Mouse (Mus musculus) heart, embryonic 11.5 days (tissue): ENCODE measurements around the gene Gng12. TPM values are rescaled to one million over a fixed set of nuclear protein-coding genes. Genes with fewer than 3 reads are reported as not detected.

Experiments
- ATAC-seq: fragments of 200-750 bp; cut with Nextera tagmentation; replicated peaks from 2 replicates; pipeline ENCODE4 v1.8.0; 2017; ENCODE audit warnings: moderate library complexity; ENCODE audit not compliant: insufficient number of reproducible peaks, low FRiP score, low TSS enrichment
- H3K27ac ChIP-seq: fragments of 300-500 bp; sonication (generic); 2 replicates; pipeline ENCODE4 v1.5.1; 2014; ENCODE audit warnings: mild to moderate bottlenecking, low read depth, low read length
- H3K27me3 ChIP-seq: fragments of 300-500 bp; sonication (generic); 2 replicates; pipeline ENCODE4 v1.6.1; 2014; ENCODE audit warnings: mild to moderate bottlenecking, low read length, mixed read lengths; ENCODE audit not compliant: control insufficient read depth, insufficient read depth
- H3K36me3 ChIP-seq: fragments of 300-500 bp; sonication (generic); 2 replicates; pipeline ENCODE4 v1.6.1; 2014; ENCODE audit warnings: mild to moderate bottlenecking, low read length, moderate library complexity, mixed read lengths; ENCODE audit not compliant: control insufficient read depth, insufficient read depth
- H3K4me1 ChIP-seq: fragments of 300-500 bp; sonication (generic); 2 replicates; pipeline ENCODE4 v1.6.1; 2014; ENCODE audit warnings: low read length; ENCODE audit not compliant: control insufficient read depth, insufficient read depth
- H3K4me2 ChIP-seq: fragments of 300-500 bp; sonication (generic); 2 replicates; pipeline ENCODE4 v1.6.1; 2014; ENCODE audit warnings: mild to moderate bottlenecking, moderate library complexity
- H3K4me3 ChIP-seq: fragments of 300-500 bp; sonication (generic); 2 replicates; pipeline ENCODE4 v1.5.1; 2014; ENCODE audit warnings: low read depth, low read length
- H3K9ac ChIP-seq: fragments of 300-500 bp; sonication (generic); 2 replicates; pipeline ENCODE4 v1.6.1; 2014; ENCODE audit warnings: mild to moderate bottlenecking, low read depth, low read length, moderate library complexity
- H3K9me3 ChIP-seq: fragments of 300-500 bp; sonication (generic); replicated peaks from 2 replicates; pipeline ENCODE4 v1.6.1; 2016; ENCODE audit warnings: low read length; ENCODE audit not compliant: control insufficient read depth
- WGBS: fragments of 180-500 bp; shearing (Covaris S2); extraction: QIAGEN DNeasy Blood & Tissue Kit; methylation state at CpG from one replicate; pipeline ENCODE4 v1.1.7; 2014; ENCODE audit not compliant: insufficient replicate concordance; 5-methylcytosine and 5-hydroxymethylcytosine counted together
- polyA plus RNA-seq: library from polyadenylated mRNA; unstranded; fragments of >200 nt; fragmentation: Nextera tagmentation; extraction: Ambion mirVana; gene quantifications from 2 replicates; pipeline ENCODE4 v1.2.1, GENCODE M21; 2014

Gng12 gene
- polyA plus RNA-seq, 1 experiment from 2014 or later, result 64.0 TPM

- no peak overlapping the region for H3K4me3 ChIP-seq
- no peaks in the 10 kb centered on the region for H3K9me3 ChIP-seq
- WGBS, result 67% methylated on average over 4 of the region's 4 CpGs
- no peak for ATAC-seq
- H3K27ac ChIP-seq, result no peak overlapping the region
- H3K4me1 ChIP-seq, result peaks cover 6% of the 10 kb centered on the region
- no peak overlapping the region for H3K4me2 ChIP-seq
- no peaks in the 10 kb centered on the region for H3K27me3 ChIP-seq
- H3K36me3 ChIP-seq, result no peaks in the 10 kb centered on the region
- H3K9ac ChIP-seq, result no peak overlapping the region
Observed at GRCm38 (mm10) chr6:67033604-67034003, 137.4 kb downstream of the Gng12 start.

- H3K9me3 ChIP-seq, result no peaks in the 10 kb centered on the region
Observed at GRCm38 (mm10) chr6:67034331-67035130, 138.3 kb downstream of the Gng12 start.

GRCm38 (mm10) chr6:67035388-67036299 lies 139.4 kb downstream of the Gng12 start:
- Histone ChIP-seq H3K27ac (peak overlapping the region; percentile 94), H3K4me2 (peak overlapping the region; percentile 81), H3K36me3 (no peaks in the 10 kb centered on the region), H3K9ac (peak overlapping the region; percentile 90), H3K4me3 (peak overlapping the region; percentile 72), H3K4me1 (peaks cover 6% of the 10 kb centered on the region), H3K27me3 (no peaks in the 10 kb centered on the region), H3K9me3 (no peaks in the 10 kb centered on the region)
- 21% methylated on average over 19 of the region's 19 CpGs for WGBS
- ATAC-seq, result peak; percentile 50; the same call in 1 of the 2 replicates

More at GRCm38 (mm10) chr6:67034331-67035130, 138.3 kb downstream of the Gng12 start:
- peaks cover 6% of the 10 kb centered on the region for H3K4me1 ChIP-seq
- no peaks in the 10 kb centered on the region for H3K36me3 ChIP-seq
- H3K27ac ChIP-seq, result peak overlapping the region; percentile 78
- no peaks in the 10 kb centered on the region for H3K27me3 ChIP-seq
- peak overlapping the region; percentile 23; the same call in 1 of the 2 replicates for H3K4me3 ChIP-seq
- WGBS, result 55% methylated on average over 7 of the region's 7 CpGs
- peak; percentile 17; the same call in 1 of the 2 replicates for ATAC-seq
- H3K4me2 ChIP-seq, result peak overlapping the region; percentile 40
- no peak overlapping the region for H3K9ac ChIP-seq

GRCm38 (mm10) chr6:67036356-67036811 lies 140.2 kb downstream of the Gng12 start:
- H3K36me3 ChIP-seq, result no peaks in the 10 kb centered on the region
- no peaks in the 10 kb centered on the region for H3K27me3 ChIP-seq
- H3K27ac ChIP-seq, result peak overlapping the region; percentile 94
- under 1% methylated on average over 29 of the region's 29 CpGs for WGBS
- no peaks in the 10 kb centered on the region for H3K9me3 ChIP-seq
- peak overlapping the region; percentile 90 for H3K9ac ChIP-seq
- H3K4me3 ChIP-seq, result peak overlapping the region; percentile 72
- peaks cover 6% of the 10 kb centered on the region for H3K4me1 ChIP-seq
- ATAC-seq, result peak; percentile 75
- H3K4me2 ChIP-seq, result peak overlapping the region; percentile 81

GRCm38 (mm10) chr6:67036837-67037628 lies 140.8 kb downstream of the Gng12 start, which contains the start of gene Gadd45a:
Gene Gadd45a, minus strand, starts transcription at chr6:67037457.
- H3K27me3 ChIP-seq, result no peaks in the 10 kb centered on the region
- peak within 1 kb of the TSS; percentile 90 for H3K9ac ChIP-seq
- peak within 1 kb of the TSS; percentile 81 for H3K4me2 ChIP-seq
- H3K36me3 ChIP-seq, result no peaks in the 10 kb centered on the region
- no peaks in the 10 kb centered on the region for H3K9me3 ChIP-seq
- H3K4me3 ChIP-seq, result peak within 1 kb of the TSS; percentile 72
- ATAC-seq, result peak; percentile 95
- H3K27ac ChIP-seq, result peak within 1 kb of the TSS; percentile 94
- peaks cover 6% of the 10 kb centered on the region for H3K4me1 ChIP-seq
- under 1% methylated on average over 68 of the region's 69 CpGs for WGBS

- H3K27me3 ChIP-seq, result no peaks in the 10 kb centered on the region
- H3K9ac ChIP-seq, result no peak overlapping the region
- H3K27ac ChIP-seq, result no peak overlapping the region
- no peak overlapping the region for H3K4me3 ChIP-seq
- H3K9me3 ChIP-seq, result no peaks in the 10 kb centered on the region
- 91% methylated on average over 2 of the region's 3 CpGs for WGBS
- H3K4me1 ChIP-seq, result peaks cover 6% of the 10 kb centered on the region
- H3K4me2 ChIP-seq, result no peak overlapping the region
- ATAC-seq, result no peak
- H3K36me3 ChIP-seq, result no peaks in the 10 kb centered on the region
Observed at GRCm38 (mm10) chr6:67038964-67039363, 142.8 kb downstream of the Gng12 start.

- H3K4me3 ChIP-seq, result no peak overlapping the region
- no peaks in the 10 kb centered on the region for H3K4me1 ChIP-seq
- no peak overlapping the region for H3K27ac ChIP-seq
- no peak overlapping the region for H3K9ac ChIP-seq
- H3K27me3 ChIP-seq, result no peaks in the 10 kb centered on the region
- WGBS, result 51% methylated on average over 4 of the region's 4 CpGs
- H3K4me2 ChIP-seq, result no peak overlapping the region
- no peaks in the 10 kb centered on the region for H3K36me3 ChIP-seq
- no peak for ATAC-seq
- no peaks in the 10 kb centered on the region for H3K9me3 ChIP-seq
Observed at GRCm38 (mm10) chr6:67040904-67041410, 144.8 kb downstream of the Gng12 start.
